9 mouse cellular contexts compared by ENCODE assay signal in the genomic region with DNA sequence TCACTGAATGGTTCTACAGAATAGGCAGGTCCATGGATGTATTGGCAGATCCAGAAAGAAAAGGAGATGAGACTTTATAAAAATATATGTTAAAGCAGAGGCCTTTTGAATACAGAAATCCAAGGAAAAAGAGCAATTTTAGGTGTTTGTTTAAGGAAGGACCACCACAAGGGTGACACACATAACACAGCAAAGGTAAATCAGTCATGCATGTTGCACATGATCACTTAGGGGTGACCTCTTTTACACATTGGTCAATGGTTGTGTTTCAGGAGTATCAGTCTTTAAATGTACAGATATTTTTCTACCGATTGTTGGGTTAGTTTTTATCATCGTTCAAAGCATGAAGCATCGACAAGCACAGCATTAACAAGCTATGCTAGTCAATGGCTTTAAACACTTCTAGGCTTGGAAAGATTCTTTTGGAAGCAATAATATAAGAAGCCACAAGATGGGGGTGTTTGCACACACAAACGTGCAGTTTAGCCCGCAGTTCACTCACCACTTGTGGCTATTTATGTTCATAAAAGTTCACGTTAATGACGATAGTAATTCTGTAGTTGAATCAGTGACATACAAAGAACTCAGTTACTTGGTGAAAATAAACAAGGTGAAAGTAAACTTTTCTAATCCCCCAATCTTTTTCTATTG. TPM values are rescaled to one million over a fixed set of nuclear protein-coding genes. Genes with fewer than 3 reads are reported as not detected.
DNase-seq lines count a peak whose midpoint lies in the region; ATAC-seq and TF ChIP-seq lines count a peak whose summit lies in the region.
"Had no signal": no experiment of that assay in that cellular context is flagged by ENCODE, and none has a peak within 500 bp of the region (broad histone marks: within the 10 kb centered on the region; RNA-seq: fewer than 3 reads in every experiment).

No protein-coding gene starts in this region.

- no peak overlapping the region for H3K9ac ChIP-seq in heart, adult 2 months (ENCODE audit: low read depth, low read length)
- H3K9ac ChIP-seq in hindbrain, postnatal 0 days (replicated peaks; ENCODE audit: low read length), result no peak overlapping the region
- H3K9ac ChIP-seq in stomach, postnatal 0 days (ENCODE audit: low read length), result no peak overlapping the region
- no peak overlapping the region for H3K9ac ChIP-seq in heart, embryonic 11.5 days (ENCODE audit: low read depth, low read length)
- no peak overlapping the region for H3K9ac ChIP-seq in heart, embryonic 12.5 days
- H3K9ac ChIP-seq: embryonic facial prominence, embryonic 15.5 days had no signal

- WGBS in heart, adult 2 months, result 20% methylated on average over 7 of the region's 7 CpGs
- 26% methylated on average over 7 of the region's 7 CpGs for WGBS in hindbrain, postnatal 0 days
- WGBS in stomach, postnatal 0 days, result 23% methylated on average over 7 of the region's 7 CpGs
- WGBS in heart, embryonic 11.5 days (ENCODE audit: insufficient replicate concordance), result 33% methylated on average over 7 of the region's 7 CpGs
- WGBS in heart, embryonic 12.5 days, result 31% methylated on average over 7 of the region's 7 CpGs

- TF ChIP-seq POLR2A in heart, adult 2 months (IDR thresholded peaks at IDR 0.05; ENCODE audit: insufficient read depth, low read depth, low read length), result no peak

- no peak overlapping the region for H3K4me3 ChIP-seq in heart, adult 2 months
- H3K4me3 ChIP-seq in hindbrain, postnatal 0 days (ENCODE audit: low read length), result no peak overlapping the region
- no peak overlapping the region for H3K4me3 ChIP-seq in stomach, postnatal 0 days (ENCODE audit: low read depth, low read length)
- no peak overlapping the region for H3K4me3 ChIP-seq in heart, embryonic 11.5 days (ENCODE audit: low read depth, low read length)
- H3K4me3 ChIP-seq in heart, embryonic 12.5 days, result no peak overlapping the region
- H3K4me3 ChIP-seq: embryonic facial prominence, embryonic 15.5 days had no signal

- intact Hi-C loops in heart, adult 2 months (cut with DNase I), result loop anchor here (5.0 kb wide), 1 partner anchor 180 kb away; no protein-coding TSS in a partner anchor

- DNase-seq in heart, adult 2 months, result no peak
- no peak for DNase-seq in heart, adult 8-10 months (ENCODE audit: low spot score)
- peak; percentile 26 to 36 for DNase-seq in right cerebral cortex, postnatal 10 days (ENCODE audit: low spot score in 2 of 2)
- no peak for DNase-seq in right cerebral cortex, postnatal 4 days
- DNase-seq in hindbrain, postnatal 0 days (ENCODE audit: low spot score), result peak; percentile 81
- DNase-seq in stomach, postnatal 0 days (ENCODE audit: low spot score), result peak; percentile 14

- no peaks in the 10 kb centered on the region for H3K27me3 ChIP-seq in heart, adult 2 months (ENCODE audit: control insufficient read depth, insufficient read depth, low read length)
- H3K27me3 ChIP-seq in hindbrain, postnatal 0 days (ENCODE audit: insufficient read depth, low read length), result no peaks in the 10 kb centered on the region
- no peaks in the 10 kb centered on the region for H3K27me3 ChIP-seq in stomach, postnatal 0 days (ENCODE audit: control insufficient read depth, insufficient read depth, low read length)
- H3K27me3 ChIP-seq in heart, embryonic 11.5 days (ENCODE audit: control insufficient read depth, insufficient read depth, low read length), result no peaks in the 10 kb centered on the region
- no peaks in the 10 kb centered on the region for H3K27me3 ChIP-seq in heart, embryonic 12.5 days (replicated peaks)
- H3K27me3 ChIP-seq: embryonic facial prominence, embryonic 15.5 days had no signal

- H3K4me1 ChIP-seq in heart, adult 2 months (ENCODE audit: control insufficient read depth, insufficient read depth, low read length), result no peaks in the 10 kb centered on the region
- no peaks in the 10 kb centered on the region for H3K4me1 ChIP-seq in hindbrain, postnatal 0 days (ENCODE audit: insufficient read depth, low read length)
- H3K4me1 ChIP-seq in stomach, postnatal 0 days (replicated peaks; ENCODE audit: control insufficient read depth, insufficient read depth), result no peaks in the 10 kb centered on the region
- H3K4me1 ChIP-seq in heart, embryonic 11.5 days (ENCODE audit: control insufficient read depth, insufficient read depth, low read length), result no peaks in the 10 kb centered on the region
- H3K4me1 ChIP-seq in heart, embryonic 12.5 days (replicated peaks), result no peaks in the 10 kb centered on the region
- H3K4me1 ChIP-seq: embryonic facial prominence, embryonic 15.5 days had no signal

- peak; percentile 64 for TF ChIP-seq CTCF in heart, adult 2 months (IDR thresholded peaks at IDR 0.05)
- peak; percentile 78 for TF ChIP-seq CTCF in hindbrain, postnatal 0 days (IDR thresholded peaks at IDR 0.05; ENCODE audit: low read depth)
- peak; percentile 72 for TF ChIP-seq CTCF in stomach, postnatal 0 days (IDR thresholded peaks at IDR 0.05; ENCODE audit: low read depth)

- H3K27ac ChIP-seq in heart, adult 2 months, result no peak overlapping the region
- no peak overlapping the region for H3K27ac ChIP-seq in hindbrain, postnatal 0 days
- no peak overlapping the region for H3K27ac ChIP-seq in stomach, postnatal 0 days (replicated peaks)
- no peak overlapping the region for H3K27ac ChIP-seq in heart, embryonic 11.5 days (ENCODE audit: low read depth, low read length)
- H3K27ac ChIP-seq in heart, embryonic 12.5 days (ENCODE audit: poor library complexity, severe bottlenecking), result no peak overlapping the region
- H3K27ac ChIP-seq: embryonic facial prominence, embryonic 15.5 days had no signal

- H3K9me3 ChIP-seq in hindbrain, postnatal 0 days (ENCODE audit: low read length), result no peaks in the 10 kb centered on the region
- H3K9me3 ChIP-seq in stomach, postnatal 0 days (ENCODE audit: control insufficient read depth, low read length), result no peaks in the 10 kb centered on the region
- H3K9me3 ChIP-seq in heart, embryonic 11.5 days (replicated peaks; ENCODE audit: control insufficient read depth, low read length), result no peaks in the 10 kb centered on the region
- no peaks in the 10 kb centered on the region for H3K9me3 ChIP-seq in heart, embryonic 12.5 days (replicated peaks)
- H3K9me3 ChIP-seq: embryonic facial prominence, embryonic 15.5 days had no signal

- H3K36me3 ChIP-seq in heart, adult 2 months (ENCODE audit: control insufficient read depth, insufficient read depth, low read length), result no peaks in the 10 kb centered on the region
- no peaks in the 10 kb centered on the region for H3K36me3 ChIP-seq in hindbrain, postnatal 0 days (ENCODE audit: insufficient read depth, low read length)
- no peaks in the 10 kb centered on the region for H3K36me3 ChIP-seq in stomach, postnatal 0 days (ENCODE audit: control insufficient read depth, insufficient read depth, low read length)
- no peaks in the 10 kb centered on the region for H3K36me3 ChIP-seq in heart, embryonic 11.5 days (ENCODE audit: control insufficient read depth, insufficient read depth, low read length)
- no peaks in the 10 kb centered on the region for H3K36me3 ChIP-seq in heart, embryonic 12.5 days
- H3K36me3 ChIP-seq: embryonic facial prominence, embryonic 15.5 days had no signal

- TF ChIP-seq EP300 in heart, adult 2 months (IDR thresholded peaks at IDR 0.05; ENCODE audit: insufficient read depth, low read depth, low read length), result no peak
- no peak for TF ChIP-seq EP300 in stomach, postnatal 0 days (optimal IDR thresholded peaks at IDR 0.05)

- H3K79me2 ChIP-seq in heart, adult 2 months (replicated peaks; ENCODE audit: control insufficient read depth, insufficient read depth, low read length), result no peaks in the 10 kb centered on the region

- peak; percentile 70; the same call in 1 of the 2 replicates for ATAC-seq in hindbrain, postnatal 0 days
- ATAC-seq in stomach, postnatal 0 days (ENCODE audit: low FRiP score, low TSS enrichment), result no peak
- no peak for ATAC-seq in heart, embryonic 11.5 days (replicated peaks; ENCODE audit: insufficient number of reproducible peaks, low FRiP score, low TSS enrichment)
- no peak for ATAC-seq in heart, embryonic 12.5 days (ENCODE audit: insufficient number of reproducible peaks, low FRiP score)

- H3K4me2 ChIP-seq in hindbrain, postnatal 0 days (ENCODE audit: low read depth, low read length), result no peak overlapping the region
- H3K4me2 ChIP-seq in stomach, postnatal 0 days (replicated peaks; ENCODE audit: low read depth), result no peak overlapping the region
- no peak overlapping the region for H3K4me2 ChIP-seq in heart, embryonic 11.5 days
- H3K4me2 ChIP-seq in heart, embryonic 12.5 days, result no peak overlapping the region
- H3K4me2 ChIP-seq: embryonic facial prominence, embryonic 15.5 days had no signal

RNA-seq across cellular contexts. Expression of a gene that starts 38.4 kb away (rescaled TPM):
- not detected for total RNA-seq in heart, adult 2 months (2021)
- polyA plus RNA-seq in heart, adult 2 months (2012; rRNA removed), result 1.1 TPM in 1 of 2 replicates, not detected in the other
- total RNA-seq in heart, adult 8-10 months (2022), result not detected
- total RNA-seq in hindbrain, postnatal 0 days (2014; rRNA removed), result 3.2 and 7.7 TPM in 2 replicates
- polyA plus RNA-seq in hindbrain, postnatal 0 days (2015; fragmentation: Nextera tagmentation; extraction: Ambion mirVana), result 10.5 TPM in 2 replicates
- polyA plus RNA-seq in stomach, postnatal 0 days (2015; fragmentation: Nextera tagmentation; extraction: Ambion mirVana), result not detected in 2 replicates
- polyA plus RNA-seq in heart, embryonic 11.5 days (2014; fragmentation: Nextera tagmentation; extraction: Ambion mirVana), result not detected in 2 replicates
- not detected in 2 replicates for polyA plus RNA-seq in heart, embryonic 12.5 days (2016; fragmentation: Nextera tagmentation; extraction: Ambion mirVana)
- polyA plus RNA-seq: embryonic facial prominence, embryonic 15.5 days had no signal

RNA-seq across cellular contexts. Expression of a gene that starts 46.6 kb away (rescaled TPM):
- not detected for total RNA-seq in heart, adult 2 months (2021)
- not detected in 2 replicates for polyA plus RNA-seq in heart, adult 2 months (2012; rRNA removed)
- not detected for total RNA-seq in heart, adult 8-10 months (2022)
- not detected in 2 replicates for total RNA-seq in hindbrain, postnatal 0 days (2014; rRNA removed)
- polyA plus RNA-seq in hindbrain, postnatal 0 days (2015; fragmentation: Nextera tagmentation; extraction: Ambion mirVana), result not detected in 2 replicates
- polyA plus RNA-seq in stomach, postnatal 0 days (2015; fragmentation: Nextera tagmentation; extraction: Ambion mirVana), result not detected in 2 replicates
- not detected in 2 replicates for polyA plus RNA-seq in heart, embryonic 11.5 days (2014; fragmentation: Nextera tagmentation; extraction: Ambion mirVana)
- polyA plus RNA-seq in heart, embryonic 12.5 days (2016; fragmentation: Nextera tagmentation; extraction: Ambion mirVana), result not detected in 2 replicates
- polyA plus RNA-seq: embryonic facial prominence, embryonic 15.5 days had no signal

RNA-seq across cellular contexts. Expression of a gene that starts 48.5 kb away (rescaled TPM):
- total RNA-seq in heart, adult 2 months (2021), result not detected
- not detected in 2 replicates for polyA plus RNA-seq in heart, adult 2 months (2012; rRNA removed)
- not detected for total RNA-seq in heart, adult 8-10 months (2022)
- total RNA-seq in hindbrain, postnatal 0 days (2014; rRNA removed), result 0.16 TPM in 1 of 2 replicates, not detected in the other
- not detected in 2 replicates for polyA plus RNA-seq in hindbrain, postnatal 0 days (2015; fragmentation: Nextera tagmentation; extraction: Ambion mirVana)
- polyA plus RNA-seq in stomach, postnatal 0 days (2015; fragmentation: Nextera tagmentation; extraction: Ambion mirVana), result not detected in 2 replicates
- polyA plus RNA-seq in heart, embryonic 11.5 days (2014; fragmentation: Nextera tagmentation; extraction: Ambion mirVana), result not detected in 2 replicates
- polyA plus RNA-seq in heart, embryonic 12.5 days (2016; fragmentation: Nextera tagmentation; extraction: Ambion mirVana), result not detected in 2 replicates
- polyA plus RNA-seq: embryonic facial prominence, embryonic 15.5 days had no signal

Comparison
In these comparisons a context has a peak if more than half of its experiments do, and no peak if none do; other contexts are left out.
1. DNase-seq: peak in right cerebral cortex, postnatal 10 days (2 of 2), hindbrain, postnatal 0 days (single experiment) and stomach, postnatal 0 days (single experiment); none in heart, adult 2 months (0 of 2), heart, adult 8-10 months (single experiment) and right cerebral cortex, postnatal 4 days (single experiment).
2. Peak in every context shown above with its lines, with median percentiles within 50 percentile points of each other: CTCF ChIP-seq.